Mouse (Mus musculus) ES-E14 (cell line): Measurements from ENCODE around the gene Rsbn1l.

ENCODE experiments used
- CHD2 ChIP-seq: IDR thresholded peaks from 2 replicates; pipeline ENCODE4 v1.6.1; 2014; ENCODE audit warnings: mild to moderate bottlenecking, low read depth, low read length, inconsistent platforms
- HCFC1 ChIP-seq: IDR thresholded peaks from 2 replicates; pipeline ENCODE4 v1.6.1; 2012; ENCODE audit warnings: low read length, inconsistent platforms, borderline replicate concordance; ENCODE audit not compliant: insufficient read depth
- MAFK ChIP-seq: IDR thresholded peaks from 2 replicates; pipeline ENCODE4 v1.6.1; 2014; ENCODE audit warnings: mild to moderate bottlenecking, low read depth, low read length, inconsistent platforms; ENCODE audit not compliant: insufficient read depth
- ZC3H11A ChIP-seq: IDR thresholded peaks from 2 replicates; pipeline ENCODE4 v1.6.1; 2012; ENCODE audit warnings: low read depth, mild to moderate bottlenecking, inconsistent platforms, low read length, borderline replicate concordance
- ZNF384 ChIP-seq: IDR thresholded peaks from 2 replicates; pipeline ENCODE4 v1.6.1; 2012; ENCODE audit warnings: low read depth, low read length, inconsistent platforms

GRCm38 (mm10) chr5:20944961-20945748, 11.0 kb downstream of the Rsbn1l start:
- TF ChIP-seq ZC3H11A (no peak), CHD2 (no peak), MAFK (no peak), ZNF384 (no peak), HCFC1 (no peak)
